Mouse (Mus musculus): ENCODE results near the gene Zfp61.

Gene Zfp61

DNA sequence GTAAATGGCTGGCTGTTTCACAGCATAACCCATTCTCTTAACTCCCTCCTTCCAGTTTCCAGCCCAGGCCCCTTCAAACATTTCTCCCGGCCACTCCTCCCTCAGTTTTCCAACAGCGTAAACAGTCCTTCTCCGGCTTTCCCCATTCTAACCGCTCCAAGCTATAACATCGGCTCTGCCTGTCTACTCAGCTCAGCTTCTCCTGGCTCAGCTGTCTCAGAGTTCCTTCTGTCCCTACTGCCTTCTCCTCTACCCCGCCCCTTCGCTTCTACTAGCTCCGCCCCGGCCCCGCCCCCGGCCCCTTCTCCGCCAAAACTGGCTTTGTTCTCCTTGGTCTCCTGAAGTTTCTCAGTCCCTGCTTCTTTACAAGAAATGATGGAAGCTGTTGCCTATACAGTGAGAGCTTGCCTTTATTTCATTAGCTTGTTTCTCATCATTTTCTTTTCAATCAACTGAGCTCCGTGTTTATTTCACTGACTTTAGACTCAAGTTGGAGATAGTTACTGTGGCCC is at the start of gene Zfp61:
TSS of gene Zfp61 (minus strand) at position 462 of the 512 bp plus-strand sequence.
- peak; percentile 75 for DNase-seq (ENCODE audit: low spot score)

DNA sequence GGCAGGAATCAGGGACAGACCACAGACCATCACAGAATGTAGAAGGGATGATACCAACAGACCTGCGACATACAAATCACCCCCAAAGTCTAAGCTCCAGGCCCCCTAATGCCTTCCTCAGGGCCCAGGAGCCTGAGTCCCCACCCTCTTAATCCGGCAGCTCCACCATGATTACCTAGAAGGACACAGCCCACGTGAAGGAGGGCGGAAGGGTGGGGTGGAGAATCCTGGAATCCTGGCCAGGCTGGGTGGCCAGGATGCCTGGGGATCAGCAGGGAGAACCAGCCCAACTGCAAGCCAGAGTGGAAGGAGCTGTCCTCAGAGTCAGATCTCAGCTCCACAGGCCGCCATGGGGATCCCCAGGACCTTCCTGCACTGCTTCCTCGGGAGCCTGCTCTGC is 47.9 kb upstream of the Zfp61 start, which contains the start of gene Lypd5:
TSS of gene Lypd5 (plus strand) at position 301 of the 400 bp plus-strand sequence.
- no peak for DNase-seq (ENCODE audit: low spot score)

DNA sequence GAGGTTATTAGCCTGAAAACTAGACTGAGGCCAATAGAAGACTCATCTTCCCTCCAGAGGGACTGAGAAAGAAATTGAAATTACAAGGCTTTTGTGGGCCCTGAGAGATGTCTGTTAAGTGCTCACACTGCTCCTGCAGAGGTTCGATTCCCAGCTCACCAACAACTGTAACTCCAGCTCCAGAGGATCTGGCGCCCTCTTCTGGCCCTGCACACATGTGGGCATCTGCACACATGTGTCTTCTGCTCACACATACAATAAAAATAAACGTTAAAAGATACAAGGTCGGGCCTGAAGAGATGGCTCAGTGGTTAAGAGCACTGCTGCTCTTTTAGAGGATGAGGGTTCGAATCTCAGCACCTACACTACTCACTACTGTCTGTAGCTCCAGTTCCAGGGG is 45.4 kb upstream of the Zfp61 start:
- DNase-seq (ENCODE audit: low spot score) = no peak

DNA sequence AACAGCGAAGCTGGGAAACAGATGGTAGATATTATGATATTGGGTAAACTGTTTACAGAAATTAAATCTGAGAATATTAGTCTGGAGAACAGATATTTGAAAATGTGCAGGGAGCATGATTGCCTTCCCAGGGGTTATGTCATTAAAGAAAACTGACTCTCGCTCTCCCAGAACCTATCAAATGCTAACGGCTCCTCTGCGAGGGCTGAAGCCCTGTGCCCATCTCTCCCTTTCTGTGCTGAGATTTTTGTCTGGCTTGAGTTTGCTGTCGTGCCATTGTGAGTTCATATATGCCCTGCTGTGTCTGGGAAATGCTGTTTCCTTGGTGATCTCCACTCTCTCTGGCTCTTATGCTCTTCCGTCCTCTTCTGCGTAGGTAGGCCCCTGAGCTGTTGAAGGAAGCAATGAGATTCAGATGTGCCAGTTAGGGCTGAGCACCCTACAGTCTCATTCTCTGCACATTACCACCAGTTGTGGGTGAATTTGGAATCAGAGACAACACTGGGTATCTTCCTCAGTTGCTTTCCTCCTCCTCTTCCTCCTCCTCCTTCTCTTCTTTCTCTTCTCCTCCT is 42.8 kb upstream of the Zfp61 start:
- DNase-seq (ENCODE audit: low spot score) = no peak

DNA sequence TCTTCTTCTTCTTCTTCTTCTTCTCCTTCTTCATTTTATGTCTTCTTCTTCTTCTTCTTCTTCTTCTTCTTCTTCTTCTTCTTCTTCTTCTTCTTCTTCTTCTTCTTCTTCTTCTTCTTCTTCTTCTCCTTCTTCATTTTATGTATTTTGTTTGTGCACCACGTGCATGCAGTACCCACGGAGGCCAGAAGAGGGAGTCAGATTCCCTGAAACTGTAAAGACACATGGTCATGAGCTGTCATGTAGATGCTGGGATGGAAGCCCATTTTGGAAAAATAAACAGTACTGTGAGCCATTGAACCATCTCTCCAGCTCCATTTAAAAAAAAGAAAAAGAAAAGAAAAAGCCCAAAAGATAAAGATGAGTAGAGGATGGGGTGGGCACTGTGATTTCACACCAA is 37.2 kb upstream of the Zfp61 start:
- no peak for DNase-seq (ENCODE audit: low spot score)

DNA sequence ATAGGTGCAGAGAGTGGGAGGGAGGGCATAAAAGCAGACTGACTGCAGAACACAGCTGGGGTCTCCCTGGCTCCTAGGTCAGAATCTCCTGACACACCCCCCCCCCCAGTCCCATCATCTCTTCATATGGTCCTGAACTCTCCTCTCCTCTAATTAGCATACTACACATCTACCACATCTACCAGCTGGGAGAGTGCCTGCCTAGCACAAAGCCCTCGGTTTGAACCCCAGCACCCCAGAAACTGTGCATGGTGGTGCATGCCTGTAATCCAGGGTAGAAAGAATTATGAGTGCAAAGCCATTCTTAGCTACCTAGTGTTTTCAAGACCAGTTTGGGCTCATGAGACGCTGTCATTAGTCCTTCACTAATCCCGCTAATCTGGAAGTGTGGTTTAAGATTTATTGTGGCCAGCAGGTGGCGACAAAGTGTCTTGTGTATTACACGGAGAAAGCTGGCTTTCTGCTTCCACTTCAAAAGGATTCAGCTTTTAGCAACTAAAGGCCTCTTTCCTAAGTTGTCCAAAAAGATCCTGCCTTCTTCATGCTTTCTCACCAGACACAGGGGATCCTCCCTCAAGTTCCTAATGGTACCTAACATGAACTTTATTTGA is 34.8 kb upstream of the Zfp61 start:
- DNase-seq (ENCODE audit: low spot score) = peak; percentile 14

DNA sequence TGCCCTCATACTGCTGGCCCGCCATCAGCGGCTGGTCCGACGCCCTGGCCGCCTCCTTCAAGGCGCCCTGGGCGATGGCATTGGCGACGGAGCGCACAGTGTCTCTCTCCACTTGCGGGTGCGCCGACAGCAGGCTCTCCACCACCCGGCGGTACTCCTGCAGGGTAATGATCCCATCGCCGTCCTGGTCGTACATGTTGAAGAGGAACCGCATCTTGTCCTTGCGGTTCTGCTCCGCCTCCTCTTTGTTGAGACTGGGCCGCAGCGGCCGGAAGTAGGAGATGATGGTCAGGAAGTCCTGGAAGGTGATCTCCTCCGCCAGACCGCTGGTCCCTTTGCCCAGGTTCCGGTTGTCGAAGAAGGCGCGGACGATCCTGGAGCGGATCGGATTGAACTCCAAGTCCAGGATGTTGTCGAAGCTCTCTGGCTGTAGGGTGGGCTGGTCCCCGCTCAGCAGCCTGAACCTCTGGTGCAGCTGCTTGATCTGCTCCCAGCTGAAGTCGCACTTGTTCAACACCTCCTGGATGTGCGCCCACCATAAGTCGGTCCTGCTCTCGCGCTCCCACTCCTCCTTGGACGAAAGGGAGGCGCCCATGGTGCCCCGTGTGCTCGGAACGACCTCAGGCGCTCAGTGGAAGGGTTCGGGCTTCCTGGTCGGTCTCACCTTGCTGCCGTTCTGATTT is 32.4 kb upstream of the Zfp61 start, which contains the start of gene Tescl:
TSS of gene Tescl (minus strand) at position 633 of the 683 bp plus-strand sequence.
- no peak for DNase-seq (ENCODE audit: low spot score)

DNA sequence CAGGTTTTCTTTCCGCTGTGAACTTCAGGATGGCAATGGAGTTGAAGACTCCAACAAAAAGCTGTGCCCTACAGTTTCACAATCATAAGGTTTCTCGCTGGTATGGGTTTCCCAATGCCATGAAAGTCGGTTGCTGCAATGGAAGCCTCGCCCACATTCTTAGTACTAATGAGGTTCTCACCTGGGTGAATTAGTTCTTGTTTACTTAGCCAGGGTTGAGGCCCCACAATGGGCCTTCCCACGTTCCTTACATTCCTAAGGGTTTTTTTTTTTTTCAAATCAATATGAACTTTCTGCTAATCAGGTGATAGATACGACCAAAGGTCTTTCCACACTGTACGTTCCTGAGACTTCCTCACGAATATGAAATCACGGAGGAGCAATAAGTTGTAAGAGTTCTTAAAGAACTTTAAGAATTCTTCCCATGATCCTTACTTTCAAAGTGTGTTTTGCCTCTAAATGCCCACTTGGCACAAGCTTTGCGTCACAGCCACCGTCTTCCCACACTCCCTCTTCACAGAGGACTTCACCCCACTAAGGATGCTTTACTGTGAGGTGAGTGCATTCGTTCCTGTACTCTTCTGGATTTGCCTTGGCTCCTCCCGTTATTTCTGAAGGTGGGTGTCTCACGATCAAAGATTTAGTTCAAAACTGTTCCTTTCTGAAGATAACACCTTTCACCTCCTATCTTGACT is 26.4 kb upstream of the Zfp61 start:
- DNase-seq (ENCODE audit: low spot score) = no peak

DNA sequence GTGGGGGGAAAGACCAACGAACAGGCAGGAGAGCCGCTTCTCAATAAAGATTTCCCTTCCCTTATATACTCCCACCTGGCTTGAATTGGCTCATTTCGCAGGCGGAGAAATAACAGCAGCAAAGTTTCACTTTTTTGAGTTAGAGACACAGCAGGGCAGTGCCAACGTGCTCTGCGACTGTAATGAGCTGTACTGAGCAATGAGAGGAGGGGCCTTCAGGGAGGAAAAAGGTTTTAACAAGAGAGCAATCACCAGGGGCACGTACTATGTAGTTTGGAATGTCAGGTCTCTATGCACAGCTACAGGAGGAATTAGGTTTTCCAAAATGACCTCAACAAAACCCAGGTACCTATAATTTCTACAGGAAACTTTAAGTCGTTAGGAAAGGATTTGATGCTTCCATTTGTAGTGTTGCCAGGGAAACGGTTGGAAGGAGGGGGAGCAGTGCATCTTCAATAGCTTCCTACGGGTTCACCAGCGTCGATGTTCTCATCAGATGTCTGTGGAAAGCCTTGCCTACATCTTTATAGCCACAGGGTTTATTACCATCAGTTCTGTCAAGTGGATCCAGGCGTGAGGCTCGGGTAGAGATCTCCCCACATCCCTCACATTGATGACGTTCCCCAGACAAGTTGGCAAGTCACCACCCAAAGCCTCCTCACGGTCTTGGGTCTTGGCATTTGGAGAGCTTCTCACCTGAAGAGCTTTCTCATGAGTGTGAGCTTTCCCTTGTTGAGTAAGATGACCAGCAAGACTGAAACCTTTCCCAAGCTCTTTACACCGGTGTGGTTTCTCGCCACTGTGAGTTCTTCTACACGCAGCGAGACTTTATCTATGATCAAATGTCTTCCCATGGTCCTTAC is 25.5 kb upstream of the Zfp61 start:
- no peak for DNase-seq (ENCODE audit: low spot score)

DNA sequence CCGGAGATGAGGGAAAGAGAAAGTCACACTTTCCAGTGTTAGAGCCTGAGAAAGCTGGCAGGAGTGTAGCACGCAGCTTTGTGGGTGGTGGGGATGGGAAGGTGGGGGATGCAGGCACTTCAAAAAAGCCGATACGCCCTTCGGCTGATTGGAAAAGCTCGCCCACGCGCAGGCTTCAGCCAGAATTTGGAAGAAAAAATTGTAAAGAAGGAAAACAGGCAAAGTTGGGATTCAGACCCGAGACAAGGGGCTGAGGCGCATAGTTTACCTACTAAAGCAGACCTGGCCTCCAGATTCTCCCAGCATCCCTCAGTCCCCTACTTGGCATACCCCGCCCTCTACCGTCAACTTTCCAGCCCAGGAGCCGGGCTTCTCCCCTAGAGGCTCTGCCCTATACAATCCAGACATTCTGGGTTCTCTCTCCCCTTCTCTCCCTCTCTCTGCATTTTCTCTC is 24.7 kb upstream of the Zfp61 start:
- no peak for DNase-seq (ENCODE audit: low spot score)

DNA sequence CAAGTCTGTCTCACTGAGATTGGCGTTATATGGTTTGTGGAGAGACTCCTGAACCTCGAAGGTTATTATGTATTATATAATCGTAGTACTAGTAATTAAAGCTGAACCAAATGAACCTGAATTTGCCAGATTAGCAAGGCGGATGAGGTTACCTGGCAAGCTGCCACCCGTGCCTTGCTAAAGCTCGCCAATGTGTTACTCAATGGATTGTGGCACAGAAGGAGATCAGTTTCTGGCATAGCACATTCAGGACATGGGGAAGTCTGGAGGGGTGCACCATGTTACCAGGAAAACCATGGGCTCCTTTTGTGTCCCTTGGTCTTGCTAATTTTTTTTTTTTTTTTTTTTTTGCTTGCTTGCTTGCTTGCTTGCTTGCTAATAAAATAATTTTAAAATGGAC is 24.2 kb upstream of the Zfp61 start:
- DNase-seq (ENCODE audit: low spot score) = no peak

DNA sequence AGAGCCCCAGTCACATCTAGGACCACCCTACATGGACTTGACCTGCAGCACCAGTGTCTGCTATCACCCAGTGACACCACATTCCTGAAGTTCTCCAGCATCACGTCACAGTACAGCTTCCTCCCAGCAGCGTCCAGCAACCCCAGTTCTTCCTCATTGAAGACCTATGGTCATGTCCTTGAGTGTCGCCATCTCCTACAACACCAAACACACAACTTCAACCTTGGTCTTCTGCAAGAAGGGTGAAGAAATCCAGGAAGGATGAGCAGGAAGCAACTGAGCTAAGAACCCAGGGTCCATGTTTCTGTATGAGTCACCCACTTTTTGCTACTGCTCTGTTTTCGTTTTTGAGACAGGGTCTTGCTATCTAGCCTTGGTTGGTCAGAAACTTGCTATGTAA is 21.6 kb upstream of the Zfp61 start:
- no peak for DNase-seq (ENCODE audit: low spot score)

DNA sequence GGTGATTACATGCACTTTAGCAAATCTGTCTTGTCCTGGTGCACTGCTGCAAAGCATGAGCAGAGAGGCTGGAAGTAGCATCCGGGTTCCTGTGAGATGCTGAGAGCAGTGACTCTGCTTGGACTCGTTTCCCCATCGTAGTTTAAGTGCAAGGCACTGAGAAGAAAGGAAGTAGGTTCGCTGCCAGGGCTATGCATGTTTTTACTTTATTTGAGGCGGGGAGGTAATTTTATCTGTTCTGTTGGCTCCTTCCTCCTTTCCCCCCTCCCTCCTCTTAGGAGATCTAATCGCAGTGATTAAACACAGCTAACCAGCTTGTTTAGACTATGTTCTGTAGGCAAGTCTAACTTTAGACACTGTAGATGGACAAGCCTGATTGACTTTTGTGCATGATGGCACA is 17.9 kb upstream of the Zfp61 start:
- DNase-seq (ENCODE audit: low spot score) = no peak

DNA sequence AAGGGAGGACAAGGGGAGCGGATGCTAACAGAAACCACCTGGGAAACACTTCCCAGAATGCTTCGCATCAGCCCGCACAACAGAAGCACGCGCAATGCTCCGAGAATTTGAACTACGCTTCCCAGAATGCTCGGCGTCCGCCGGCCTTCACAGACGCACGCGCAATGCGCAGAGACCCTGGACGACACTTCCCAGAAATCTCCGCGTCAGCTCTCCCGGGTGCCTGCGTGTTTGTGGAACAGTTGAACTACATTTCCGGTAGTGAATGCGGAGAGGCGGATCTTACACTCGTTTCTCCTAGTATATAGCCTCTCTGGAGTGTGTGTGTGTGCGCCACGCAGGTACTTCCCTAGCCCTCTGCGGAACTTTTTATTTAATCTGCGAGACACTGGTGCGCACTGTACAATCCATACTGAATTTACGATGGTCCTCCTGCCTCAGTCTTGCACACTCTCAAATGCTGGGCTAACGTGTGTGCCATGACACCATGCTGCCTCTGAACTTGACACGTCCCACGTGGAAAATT is 15.6 kb upstream of the Zfp61 start, which contains the start of gene Zfp94:
TSS of gene Zfp94 (minus strand) at position 100 of the 526 bp plus-strand sequence.
- peak; percentile 94 for DNase-seq (ENCODE audit: low spot score)

DNA sequence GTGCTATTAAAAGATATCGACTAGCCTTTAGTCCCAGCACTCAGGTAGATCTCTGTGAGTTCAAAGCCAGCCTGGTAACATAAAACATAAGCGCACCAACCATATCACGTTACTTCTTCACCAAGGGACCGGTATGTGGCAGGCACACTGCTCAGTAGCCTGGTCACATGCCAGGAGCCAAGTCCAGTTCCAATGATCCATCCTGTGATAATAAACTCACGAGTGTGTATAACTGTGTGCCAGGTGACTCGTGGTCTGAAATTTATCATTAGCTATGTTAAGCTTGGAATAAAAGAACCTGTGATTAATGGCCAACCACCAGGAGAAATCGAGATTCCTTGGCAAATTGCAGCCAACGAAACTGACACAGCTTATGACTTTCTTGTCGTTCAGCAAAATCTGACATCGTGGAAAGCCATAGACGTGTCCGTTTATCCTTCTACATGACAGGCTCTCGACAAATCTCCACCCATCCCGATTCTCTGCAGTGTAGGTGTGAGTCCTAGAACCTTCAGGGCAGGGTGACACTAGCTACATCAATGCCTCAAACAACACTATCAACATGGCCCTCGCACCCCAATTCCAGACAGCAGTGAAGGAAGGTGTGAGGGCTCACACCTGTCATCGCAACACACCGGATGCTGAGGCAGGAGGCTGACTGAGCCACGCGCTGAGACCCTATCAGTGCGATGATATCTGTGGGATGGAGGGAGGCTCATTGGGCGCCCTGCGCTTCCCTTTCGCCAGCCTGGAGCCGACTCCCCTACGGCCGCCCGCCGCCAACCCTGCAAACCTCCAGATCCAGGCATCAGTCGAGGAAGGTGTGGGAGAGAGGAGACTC is 14.9 kb upstream of the Zfp61 start:
- no peak for DNase-seq (ENCODE audit: low spot score)

DNA sequence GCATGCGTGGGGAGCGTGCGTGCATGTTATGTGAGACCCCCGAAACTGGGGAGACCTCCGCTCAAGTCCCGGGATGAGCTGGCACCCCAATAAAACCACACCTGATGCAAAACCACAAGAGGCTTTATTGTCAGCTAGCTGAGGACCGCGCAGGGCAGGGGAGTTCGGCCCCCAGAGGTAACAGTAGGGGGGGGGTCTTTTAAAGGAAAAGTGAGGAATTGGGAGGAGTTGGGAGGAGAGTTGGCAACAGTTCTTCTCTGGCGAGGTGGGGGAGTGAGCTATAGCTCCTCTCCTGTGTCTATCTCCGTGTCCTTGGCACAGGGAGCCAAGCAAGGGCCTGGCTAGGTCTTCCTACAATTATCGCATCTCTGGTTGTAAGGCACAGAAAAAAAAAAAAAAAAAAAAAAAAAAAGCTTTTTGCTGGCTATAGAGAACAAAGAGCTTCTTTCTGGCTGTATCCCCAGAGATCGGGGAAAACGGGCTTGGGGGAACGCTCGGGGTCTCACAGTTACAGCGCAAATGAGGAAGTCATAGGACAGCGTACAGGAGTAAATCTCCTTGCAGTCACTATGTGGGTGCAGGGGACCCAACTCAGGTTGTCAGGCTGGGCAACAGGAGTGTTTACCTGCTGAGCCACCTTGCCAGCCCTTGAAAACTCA is 1.1 kb downstream of the Zfp61 start:
- DNase-seq (ENCODE audit: low spot score) = no peak

DNA sequence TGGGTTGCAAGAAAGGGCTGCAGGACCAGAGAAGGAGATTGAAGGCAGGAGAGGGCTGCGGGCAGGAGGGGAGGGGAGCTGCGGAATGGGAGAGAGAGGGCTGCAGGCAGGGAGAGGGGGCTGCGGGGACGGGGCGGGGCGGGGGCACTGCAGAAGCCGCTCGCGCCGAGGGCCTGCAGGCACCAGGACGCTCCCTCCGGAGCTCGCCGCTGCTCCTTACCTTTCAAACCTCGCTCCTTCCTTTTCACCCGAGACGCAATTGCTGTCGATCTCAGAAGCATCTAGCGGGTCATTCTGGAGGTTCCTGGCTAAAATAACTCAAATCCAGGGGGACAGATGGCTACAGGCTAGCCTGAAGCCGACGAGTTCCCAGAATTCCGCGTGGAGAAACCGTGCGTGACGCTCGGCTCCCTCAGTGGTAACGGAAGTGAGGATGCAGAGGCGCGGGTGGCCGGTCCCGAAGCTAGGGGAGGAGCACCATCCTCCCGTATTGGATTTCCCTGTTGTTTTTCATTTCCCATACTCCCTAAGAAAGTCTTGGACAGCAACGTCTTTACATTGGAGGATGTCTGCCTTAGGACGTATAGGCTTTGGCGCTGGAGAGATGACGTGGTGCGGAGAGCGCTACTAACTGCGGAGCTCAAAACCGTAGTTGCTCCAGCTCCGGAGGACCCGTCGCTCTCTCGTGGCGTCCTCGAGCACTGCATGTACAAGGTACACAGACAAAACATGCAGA is 1.9 kb downstream of the Zfp61 start:
- peak; percentile 74 for DNase-seq (ENCODE audit: low spot score)

DNA sequence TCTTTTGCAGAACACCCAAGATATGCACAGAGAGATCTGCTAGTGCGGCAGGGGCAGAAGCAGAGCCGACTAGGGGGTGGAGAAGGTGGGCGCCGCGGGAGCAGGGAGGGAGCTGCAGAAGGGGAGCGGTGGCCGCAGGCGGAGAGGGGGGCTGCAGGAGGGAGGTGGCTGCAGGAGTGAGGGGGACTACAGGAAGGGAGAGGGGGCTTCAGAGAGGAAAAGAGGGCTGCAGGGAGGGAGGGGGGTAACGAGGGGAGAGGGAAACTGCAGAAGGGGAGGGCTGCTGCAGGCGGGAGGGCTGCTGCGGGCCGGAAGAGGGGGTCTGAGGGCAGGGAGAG is 2.4 kb downstream of the Zfp61 start:
- DNase-seq (ENCODE audit: low spot score) = peak; percentile 27

Measured in yolk sac, embryonic 10.5 days (tissue).